Mouse (Mus musculus) kidney, adult 2 months (tissue): ENCODE data around the gene Atoh8.

ENCODE experiments used
- CTCF ChIP-seq: fragments of 200-500 bp; conservative IDR thresholded peaks from 2 replicates; pipeline ENCODE4 v1.5.1; 2011; ENCODE audit warnings: low read depth, mild to moderate bottlenecking, control low read depth, low read length, moderate library complexity, mixed read lengths; ENCODE audit not compliant: insufficient read depth, insufficient read length
- POLR2A ChIP-seq: fragments of 200-500 bp; IDR thresholded peaks from one replicate; pipeline ENCODE4 v1.6.1; 2011; ENCODE audit warnings: low read depth, low read length, control low read depth

- no peak for TF ChIP-seq POLR2A
- TF ChIP-seq CTCF: no peak
Observed at GRCm38 (mm10) chr6:72203279-72203678, 32.1 kb downstream of the Atoh8 start.
